Mouse (Mus musculus): ENCODE data around the gene Kri1.

- TF ChIP-seq CTCF (IDR thresholded peaks at IDR 0.05; ENCODE audit: borderline replicate concordance, extremely low read depth, insufficient read depth, insufficient read length) = no peak
- no peak for TF ChIP-seq POLR2A (IDR thresholded peaks at IDR 0.05; ENCODE audit: borderline replicate concordance, extremely low read depth, insufficient read depth, insufficient read length, poor library complexity, severe bottlenecking)
Observed at GRCm38 (mm10) chr9:21224576-21225414, 63.0 kb downstream of the Kri1 start.
